Mouse (Mus musculus): ENCODE results near the gene Dync2h1. TPM values are rescaled to one million over a fixed set of nuclear protein-coding genes. Genes with fewer than 3 reads are reported as not detected.
"Not testable (repeated sequence)": the region's sequence is repeated elsewhere in the genome, so short reads cannot be mapped to it uniquely, and the experiment has no call there.

The Dync2h1 gene
- polyA plus RNA-seq (2015; fragmentation: Nextera tagmentation; extraction: Ambion mirVana) = 11.0 and 11.6 TPM in 2 replicates

GRCm38 (mm10) chr9:7184172-7184896 lies at the start of gene Dync2h1, which contains the start of gene Dcun1d5:
Gene Dync2h1, minus strand, starts transcription at chr9:7184446.
Gene Dcun1d5, plus strand, starts transcription at chr9:7184520.
- Histone ChIP-seq H3K4me1 (replicated peaks) (no peaks in the 10 kb centered on the region), H3K27ac (peak within 1 kb of the TSS; percentile 96), H3K9ac (peak within 1 kb of the TSS; percentile 95), H3K4me2 (replicated peaks) (peak within 1 kb of the TSS; percentile 81), H3K4me3 (replicated peaks) (peak within 1 kb of the TSS; percentile 92), H3K36me3 (no peaks in the 10 kb centered on the region), H3K9me3 (no peaks in the 10 kb centered on the region), H3K27me3 (replicated peaks) (no peaks in the 10 kb centered on the region)
- under 1% methylated on average over 59 of the region's 62 CpGs for WGBS
- peak; percentile 100 for ATAC-seq

DNA sequence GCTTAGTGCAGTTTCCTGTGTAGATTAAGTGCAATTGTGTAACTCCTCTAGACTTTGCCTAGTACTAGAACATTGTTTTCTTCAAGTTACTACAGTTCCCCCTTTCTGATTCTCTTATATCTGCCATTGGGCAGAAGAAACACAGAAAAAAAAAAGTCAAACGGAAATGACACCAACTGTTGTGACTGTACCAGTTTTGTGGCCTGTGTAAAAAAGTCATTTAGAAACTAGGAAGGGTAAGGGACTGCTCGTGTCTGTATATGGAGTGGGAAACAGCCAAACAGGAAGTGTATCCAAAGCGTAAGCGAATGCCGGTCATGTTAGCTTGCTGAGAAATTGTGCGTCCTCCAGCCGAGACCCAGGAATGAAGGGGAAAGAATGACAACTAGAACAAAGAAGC lies 37.2 kb upstream of the Dync2h1 start:
- Histone ChIP-seq H3K9ac (no peak overlapping the region), H3K4me3 (replicated peaks) (no peak overlapping the region), H3K4me1 (replicated peaks) (no peaks in the 10 kb centered on the region), H3K27ac (no peak overlapping the region), H3K9me3 (no peaks in the 10 kb centered on the region), H3K4me2 (replicated peaks) (no peak overlapping the region), H3K36me3 (no peaks in the 10 kb centered on the region), H3K27me3 (replicated peaks) (no peaks in the 10 kb centered on the region)
- no peak for ATAC-seq
- WGBS = 69% methylated on average over 7 of the region's 7 CpGs

GRCm38 (mm10) chr9:7221024-7221423 lies 36.8 kb upstream of the Dync2h1 start:
- H3K27me3 ChIP-seq (replicated peaks) = no peaks in the 10 kb centered on the region
- no peak overlapping the region for H3K4me3 ChIP-seq (replicated peaks)
- H3K4me1 ChIP-seq (replicated peaks) = no peaks in the 10 kb centered on the region
- no peaks in the 10 kb centered on the region for H3K36me3 ChIP-seq
- no peaks in the 10 kb centered on the region for H3K9me3 ChIP-seq
- 80% methylated on average over 5 of the region's 5 CpGs for WGBS
- H3K4me2 ChIP-seq (replicated peaks) = no peak overlapping the region
- H3K9ac ChIP-seq = no peak overlapping the region
- no peak overlapping the region for H3K27ac ChIP-seq
- ATAC-seq = no peak

- Histone ChIP-seq H3K27me3 (replicated peaks) (no peaks in the 10 kb centered on the region), H3K4me3 (replicated peaks) (no peak overlapping the region)
- 49% methylated on average over 2 of the region's 2 CpGs for WGBS
Measured at GRCm38 (mm10) chr9:7216240-7216639, 32.0 kb upstream of the Dync2h1 start.

DNA sequence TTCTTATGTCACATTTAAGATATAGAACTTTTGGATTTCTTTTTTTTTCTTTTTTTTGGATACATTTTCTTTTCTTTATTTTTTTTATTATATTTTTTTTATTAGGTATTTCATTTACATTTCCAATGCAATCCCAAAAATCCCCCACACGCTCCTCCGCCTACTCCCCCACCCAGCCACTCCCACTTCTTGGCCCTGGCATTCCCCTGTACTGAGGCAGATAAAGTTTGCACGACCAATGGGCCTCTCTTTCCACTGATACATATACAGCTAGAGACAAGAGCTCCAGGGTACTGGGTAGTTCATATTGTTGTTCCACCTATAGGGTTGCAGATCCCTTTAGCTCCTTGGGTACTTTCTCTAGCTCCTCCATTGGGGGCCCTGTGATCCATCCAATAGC lies 6.4 kb upstream of the Dync2h1 start:
- H3K4me3 ChIP-seq (replicated peaks); ATAC-seq; H3K36me3 ChIP-seq; H3K9me3 ChIP-seq; H3K27me3 ChIP-seq (replicated peaks); H3K4me1 ChIP-seq (replicated peaks); H3K9ac ChIP-seq; H3K4me2 ChIP-seq (replicated peaks); H3K27ac ChIP-seq: not testable (repeated sequence)
- WGBS = 89% methylated on average over 3 of the region's 3 CpGs

More at GRCm38 (mm10) chr9:7216240-7216639, 32.0 kb upstream of the Dync2h1 start:
- no peak for ATAC-seq
- H3K36me3 ChIP-seq = peaks cover 6% of the 10 kb centered on the region; the same call in 1 of the 2 replicates
- H3K4me2 ChIP-seq (replicated peaks) = no peak overlapping the region
- H3K27ac ChIP-seq = no peak overlapping the region
- H3K4me1 ChIP-seq (replicated peaks) = no peaks in the 10 kb centered on the region
- H3K9me3 ChIP-seq = no peaks in the 10 kb centered on the region
- H3K9ac ChIP-seq = no peak overlapping the region

GRCm38 (mm10) chr9:7184897-7185291 lies 648 bp upstream of the Dync2h1 start:
- under 1% methylated on average over 30 of the region's 31 CpGs for WGBS
- H3K9ac ChIP-seq = peak overlapping the region; percentile 95
- H3K27ac ChIP-seq = peak overlapping the region; percentile 96
- no peaks in the 10 kb centered on the region for H3K4me1 ChIP-seq (replicated peaks)
- 0 out of 2 replicates have a peak, but pooled peaks cover under 1% of the 10 kb centered on the region for H3K36me3 ChIP-seq
- H3K4me2 ChIP-seq (replicated peaks) = peak overlapping the region; percentile 81
- H3K9me3 ChIP-seq = no peaks in the 10 kb centered on the region
- H3K4me3 ChIP-seq (replicated peaks) = peak overlapping the region; percentile 92
- ATAC-seq = peak; percentile 85
- no peaks in the 10 kb centered on the region for H3K27me3 ChIP-seq (replicated peaks)

DNA sequence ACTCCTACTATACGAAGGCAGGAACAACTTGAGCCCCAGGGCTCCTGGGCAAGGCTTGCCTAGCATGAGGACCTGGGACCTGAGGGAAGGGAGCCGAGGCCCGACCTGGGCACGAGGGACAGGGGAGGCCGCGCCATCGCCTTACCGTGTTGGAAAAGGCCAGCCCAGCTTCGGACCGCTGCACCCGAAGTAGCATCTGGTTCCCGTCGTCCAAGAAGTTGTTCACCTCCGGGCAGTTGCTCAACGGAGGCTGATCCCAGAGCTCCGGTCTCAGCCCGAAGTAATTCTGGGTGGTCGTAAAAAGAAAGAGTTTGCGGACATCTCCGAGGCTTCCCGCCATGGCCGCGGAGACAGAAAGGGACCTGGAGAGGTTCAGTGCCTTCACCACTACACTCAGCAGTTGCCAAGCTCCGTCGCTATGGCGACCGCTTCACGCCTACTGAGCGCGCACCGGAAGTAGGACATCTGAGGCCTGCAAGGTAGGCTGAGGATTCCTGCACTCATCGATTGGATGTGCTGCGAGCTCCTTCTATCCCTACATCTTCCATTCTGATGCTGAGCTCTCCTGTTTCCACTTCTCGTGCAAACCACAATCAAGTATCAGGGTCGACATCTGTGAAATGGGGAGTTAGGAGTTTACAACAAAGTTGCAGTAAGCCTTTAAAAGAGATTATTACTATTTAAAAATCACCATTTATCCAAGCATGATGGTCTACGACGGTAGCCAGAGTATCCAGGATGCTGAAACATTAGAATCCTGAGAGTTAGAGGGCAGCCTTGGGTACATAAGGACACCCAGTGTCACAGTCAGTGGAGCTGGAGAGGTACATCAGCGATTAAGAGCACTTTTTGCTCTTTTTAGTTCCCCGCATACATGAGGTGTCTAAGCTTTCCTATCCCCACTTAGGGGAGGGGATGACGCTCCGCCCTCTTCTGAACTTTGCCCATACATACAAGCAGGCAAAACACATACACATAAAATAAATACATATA lies 7.3 kb downstream of the Dync2h1 start:
- Histone ChIP-seq H3K27ac (peak overlapping the region; percentile 36; the same call in 1 of the 2 replicates), H3K9ac (peak overlapping the region; percentile 49), H3K36me3 (no peaks in the 10 kb centered on the region), H3K27me3 (replicated peaks) (no peaks in the 10 kb centered on the region), H3K9me3 (no peaks in the 10 kb centered on the region), H3K4me2 (replicated peaks) (peak overlapping the region; percentile 92), H3K4me3 (replicated peaks) (peak overlapping the region; percentile 53), H3K4me1 (replicated peaks) (peaks cover 8% of the 10 kb centered on the region; the same call in 1 of the 2 replicates)
- WGBS = 11% methylated on average over 41 of the region's 41 CpGs
- peak; percentile 100 for ATAC-seq

DNA sequence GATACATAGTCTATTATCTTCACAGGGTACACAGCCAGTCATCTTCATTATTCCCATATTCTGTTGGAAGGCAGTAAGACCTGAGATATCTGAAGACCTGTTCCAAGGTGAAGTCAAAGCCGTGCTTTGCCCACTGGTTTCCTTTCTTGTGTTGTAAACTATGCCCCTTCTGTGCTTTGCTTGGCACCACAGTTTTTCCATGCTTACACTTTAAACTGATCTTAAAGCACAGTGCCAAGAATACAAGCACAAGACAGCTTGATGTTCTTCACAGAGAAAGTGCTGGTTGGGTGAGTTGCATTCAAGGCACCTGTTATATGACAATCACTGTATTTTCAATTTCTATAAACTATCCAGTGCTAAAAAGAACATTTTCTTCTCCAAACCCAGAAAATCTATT lies 10.5 kb downstream of the Dync2h1 start:
- Histone ChIP-seq H3K27me3 (replicated peaks) (no peaks in the 10 kb centered on the region), H3K9ac (no peak overlapping the region), H3K27ac (no peak overlapping the region), H3K4me3 (replicated peaks) (no peak overlapping the region), H3K36me3 (no peaks in the 10 kb centered on the region), H3K9me3 (no peaks in the 10 kb centered on the region), H3K4me1 (replicated peaks) (peaks cover 8% of the 10 kb centered on the region; the same call in 1 of the 2 replicates), H3K4me2 (replicated peaks) (no peak overlapping the region)
- WGBS = 97% methylated on average over 1 of the region's 1 CpGs
- no peak for ATAC-seq

- Histone ChIP-seq H3K36me3 (no peaks in the 10 kb centered on the region), H3K9ac (no peak overlapping the region), H3K4me2 (replicated peaks) (no peak overlapping the region), H3K27ac (no peak overlapping the region), H3K9me3 (no peaks in the 10 kb centered on the region), H3K27me3 (replicated peaks) (no peaks in the 10 kb centered on the region), H3K4me1 (replicated peaks) (no peaks in the 10 kb centered on the region), H3K4me3 (replicated peaks) (no peak overlapping the region)
- 91% methylated on average over 6 of the region's 6 CpGs for WGBS
- no peak for ATAC-seq
Measured at GRCm38 (mm10) chr9:7167339-7167998, 16.8 kb downstream of the Dync2h1 start.

DNA sequence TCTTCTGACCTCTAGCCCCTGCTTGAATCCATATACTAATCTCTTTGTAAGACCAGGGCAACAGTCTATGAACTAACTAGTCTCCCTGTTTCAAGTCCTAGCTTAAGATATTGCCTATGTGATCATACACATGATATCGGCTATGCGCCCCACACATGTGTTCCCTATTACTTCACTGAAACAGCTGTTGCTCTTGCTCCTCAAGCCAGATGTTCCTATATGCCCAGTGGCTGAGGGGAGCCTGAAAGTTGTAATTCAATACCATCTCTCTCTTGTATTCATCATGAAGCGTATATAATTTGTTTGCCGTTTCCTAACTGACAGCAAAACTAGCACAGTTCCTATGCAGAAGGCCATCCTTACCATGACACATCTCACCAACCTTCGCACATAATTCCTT lies 23.6 kb downstream of the Dync2h1 start:
- H3K9ac ChIP-seq = no peak overlapping the region
- H3K27ac ChIP-seq = no peak overlapping the region
- WGBS = 92% methylated on average over 5 of the region's 5 CpGs
- no peaks in the 10 kb centered on the region for H3K36me3 ChIP-seq
- no peaks in the 10 kb centered on the region for H3K27me3 ChIP-seq (replicated peaks)
- H3K9me3 ChIP-seq = no peaks in the 10 kb centered on the region
- H3K4me3 ChIP-seq (replicated peaks) = no peak overlapping the region
- no peak for ATAC-seq
- H3K4me1 ChIP-seq (replicated peaks) = no peaks in the 10 kb centered on the region
- no peak overlapping the region for H3K4me2 ChIP-seq (replicated peaks)

- Histone ChIP-seq H3K9ac (no peak overlapping the region), H3K4me1 (replicated peaks) (no peaks in the 10 kb centered on the region), H3K27ac (no peak overlapping the region), H3K36me3 (no peaks in the 10 kb centered on the region), H3K4me3 (replicated peaks) (no peak overlapping the region), H3K9me3 (no peaks in the 10 kb centered on the region), H3K27me3 (replicated peaks) (no peaks in the 10 kb centered on the region), H3K4me2 (replicated peaks) (no peak overlapping the region)
- 55% methylated on average over 3 of the region's 3 CpGs for WGBS
- no peak for ATAC-seq
Measured at GRCm38 (mm10) chr9:7159718-7160117, 24.5 kb downstream of the Dync2h1 start.

- H3K36me3 ChIP-seq = no peaks in the 10 kb centered on the region
- no peaks in the 10 kb centered on the region for H3K27me3 ChIP-seq (replicated peaks)
- no peak overlapping the region for H3K27ac ChIP-seq
- no peak overlapping the region for H3K4me2 ChIP-seq (replicated peaks)
- 84% methylated on average over 7 of the region's 7 CpGs for WGBS
- H3K9me3 ChIP-seq = no peaks in the 10 kb centered on the region
- no peaks in the 10 kb centered on the region for H3K4me1 ChIP-seq (replicated peaks)
- ATAC-seq = no peak
- H3K4me3 ChIP-seq (replicated peaks) = no peak overlapping the region
- H3K9ac ChIP-seq = no peak overlapping the region
Measured at GRCm38 (mm10) chr9:7158605-7159004, 25.6 kb downstream of the Dync2h1 start.
